Mouse (Mus musculus): ENCODE data around the gene Sirt2.

DNA sequence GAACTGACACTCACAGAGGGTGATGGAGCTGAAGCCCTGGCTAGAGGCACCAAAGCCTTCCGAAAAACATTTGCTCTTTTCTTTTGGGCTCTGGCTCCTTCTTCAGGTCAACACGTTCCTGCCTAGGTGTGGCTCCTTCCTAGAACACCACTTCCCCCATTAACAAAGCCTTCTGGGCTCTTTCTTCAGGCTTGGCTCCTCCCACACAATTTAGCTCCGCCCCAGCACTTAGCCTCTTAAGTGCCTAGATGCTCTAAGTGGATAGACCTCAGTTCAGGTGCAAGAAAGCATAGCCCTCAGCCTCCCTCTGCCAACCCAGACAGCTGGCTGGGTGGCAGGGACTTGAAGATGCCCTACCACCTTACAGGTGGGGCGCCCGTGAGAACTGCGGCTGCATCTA is 30.8 kb upstream of the Sirt2 start:
- TF ChIP-seq FLI1 (IDR thresholded peaks at IDR 0.05; ENCODE audit: low read length) (no peak), GATA1 (IDR thresholded peaks at IDR 0.05; ENCODE audit: borderline replicate concordance, low read length) (no peak)

Data from megakaryocyte, embryonic 14.5 days (primary cell).